Mouse (Mus musculus): ENCODE measurements around the gene Cdc6. TPM values are rescaled to one million over a fixed set of nuclear protein-coding genes. Genes with fewer than 3 reads are reported as not detected.

The Cdc6 gene
- total and polyA plus RNA-seq, 2 experiments from 2014 or later = 1.4 to 4.2 TPM

GRCm38 (mm10) chr11:98929503-98929902 lies 21.9 kb downstream of the Cdc6 start:
- H3K4me3 ChIP-seq (ENCODE audit: low read depth, low read length) = no peak overlapping the region
- no peaks in the 10 kb centered on the region for H3K36me3 ChIP-seq (replicated peaks; ENCODE audit: control insufficient read depth, insufficient read depth, low read length)
- no peaks in the 10 kb centered on the region for H3K9me3 ChIP-seq (replicated peaks; ENCODE audit: control insufficient read depth, low read length)
- TF ChIP-seq CTCF (IDR thresholded peaks at IDR 0.05; ENCODE audit: low read depth) = no peak
- no peak for TF ChIP-seq EP300 (IDR thresholded peaks at IDR 0.05; ENCODE audit: low read depth)
- no peaks in the 10 kb centered on the region for H3K27me3 ChIP-seq (ENCODE audit: control insufficient read depth, insufficient read depth, low read length)
- ATAC-seq (ENCODE audit: insufficient read depth, low read depth) (no peak), DNase-seq (ENCODE audit: low spot score) (no peak)
- peak overlapping the region; percentile 95 for H3K27ac ChIP-seq (ENCODE audit: low read depth)
- H3K4me2 ChIP-seq (ENCODE audit: low read depth, low read length) = peak overlapping the region; percentile 81
- peak overlapping the region; percentile 25 for H3K9ac ChIP-seq (replicated peaks; ENCODE audit: low read depth, low read length)
- H3K4me1 ChIP-seq (ENCODE audit: control insufficient read depth, insufficient read depth) = peaks cover 95% of the 10 kb centered on the region
- 5% methylated on average over 9 of the region's 9 CpGs for WGBS

- H3K9me3 ChIP-seq (replicated peaks; ENCODE audit: control insufficient read depth, low read length) = no peaks in the 10 kb centered on the region
- H3K36me3 ChIP-seq (replicated peaks; ENCODE audit: control insufficient read depth, insufficient read depth, low read length) = no peaks in the 10 kb centered on the region
- peaks cover 90% of the 10 kb centered on the region for H3K4me1 ChIP-seq (ENCODE audit: control insufficient read depth, insufficient read depth)
- 0 out of 2 replicates have a peak overlapping the region, but pooled peaks have one; percentile 25 for H3K9ac ChIP-seq (replicated peaks; ENCODE audit: low read depth, low read length)
- no peak overlapping the region for H3K4me2 ChIP-seq (ENCODE audit: low read depth, low read length)
- peak; percentile 31 for DNase-seq (ENCODE audit: low spot score)
- no peaks in the 10 kb centered on the region for H3K27me3 ChIP-seq (ENCODE audit: control insufficient read depth, insufficient read depth, low read length)
- 12% methylated on average over 7 of the region's 7 CpGs for WGBS
- no peak for ATAC-seq (ENCODE audit: insufficient read depth, low read depth)
- H3K4me3 ChIP-seq (ENCODE audit: low read depth, low read length) = no peak overlapping the region
- peak overlapping the region; percentile 95 for H3K27ac ChIP-seq (ENCODE audit: low read depth)
- TF ChIP-seq CTCF (IDR thresholded peaks at IDR 0.05; ENCODE audit: low read depth) (no peak), EP300 (IDR thresholded peaks at IDR 0.05; ENCODE audit: low read depth) (no peak)
Observed at GRCm38 (mm10) chr11:98930127-98930601, 22.6 kb downstream of the Cdc6 start.

- Histone ChIP-seq H3K36me3 (replicated peaks; ENCODE audit: control insufficient read depth, insufficient read depth, low read length) (no peaks in the 10 kb centered on the region), H3K4me3 (ENCODE audit: low read depth, low read length) (0 out of 2 replicates have a peak overlapping the region, but pooled peaks have one; percentile 0), H3K9ac (replicated peaks; ENCODE audit: low read depth, low read length) (peak overlapping the region; percentile 41), H3K4me1 (ENCODE audit: control insufficient read depth, insufficient read depth) (peaks cover 85% of the 10 kb centered on the region), H3K4me2 (ENCODE audit: low read depth, low read length) (peak overlapping the region; percentile 32; the same call in 1 of the 2 replicates), H3K27me3 (ENCODE audit: control insufficient read depth, insufficient read depth, low read length) (no peaks in the 10 kb centered on the region), H3K27ac (ENCODE audit: low read depth) (peak overlapping the region; percentile 95), H3K9me3 (replicated peaks; ENCODE audit: control insufficient read depth, low read length) (no peaks in the 10 kb centered on the region)
- DNase-seq (ENCODE audit: low spot score) (peak; percentile 75), ATAC-seq (ENCODE audit: insufficient read depth, low read depth) (peak; percentile 68)
- TF ChIP-seq EP300 (IDR thresholded peaks at IDR 0.05; ENCODE audit: low read depth) = peak; percentile 83; the same call in 1 of the 2 replicates
- no peak for TF ChIP-seq CTCF (IDR thresholded peaks at IDR 0.05; ENCODE audit: low read depth)
- 2% methylated on average over 10 of the region's 10 CpGs for WGBS
Observed at GRCm38 (mm10) chr11:98930773-98931512, 23.3 kb downstream of the Cdc6 start.

- ATAC-seq (ENCODE audit: insufficient read depth, low read depth) (no peak), DNase-seq (ENCODE audit: low spot score) (no peak)
- Histone ChIP-seq H3K27ac (ENCODE audit: low read depth) (peak overlapping the region; percentile 95), H3K4me1 (ENCODE audit: control insufficient read depth, insufficient read depth) (peaks cover 83% of the 10 kb centered on the region), H3K36me3 (replicated peaks; ENCODE audit: control insufficient read depth, insufficient read depth, low read length) (no peaks in the 10 kb centered on the region), H3K4me2 (ENCODE audit: low read depth, low read length) (peak overlapping the region; percentile 32), H3K9ac (replicated peaks; ENCODE audit: low read depth, low read length) (peak overlapping the region; percentile 41), H3K9me3 (replicated peaks; ENCODE audit: control insufficient read depth, low read length) (no peaks in the 10 kb centered on the region), H3K4me3 (ENCODE audit: low read depth, low read length) (0 out of 2 replicates have a peak overlapping the region, but pooled peaks have one; percentile 0), H3K27me3 (ENCODE audit: control insufficient read depth, insufficient read depth, low read length) (no peaks in the 10 kb centered on the region)
- TF ChIP-seq CTCF (IDR thresholded peaks at IDR 0.05; ENCODE audit: low read depth) = 0 out of 2 replicates have a peak, but pooled peaks have one; percentile 21
- TF ChIP-seq EP300 (IDR thresholded peaks at IDR 0.05; ENCODE audit: low read depth) = no peak
- WGBS = 10% methylated on average over 7 of the region's 7 CpGs
Observed at GRCm38 (mm10) chr11:98931513-98932292, 24.1 kb downstream of the Cdc6 start.

GRCm38 (mm10) chr11:98932293-98933091 lies 24.9 kb downstream of the Cdc6 start:
- TF ChIP-seq EP300 (IDR thresholded peaks at IDR 0.05; ENCODE audit: low read depth) = no peak
- no peak overlapping the region for H3K4me3 ChIP-seq (ENCODE audit: low read depth, low read length)
- 32% methylated on average over 19 of the region's 19 CpGs for WGBS
- peak overlapping the region; percentile 32 for H3K4me2 ChIP-seq (ENCODE audit: low read depth, low read length)
- DNase-seq (ENCODE audit: low spot score) (no peak), ATAC-seq (ENCODE audit: insufficient read depth, low read depth) (no peak)
- no peaks in the 10 kb centered on the region for H3K27me3 ChIP-seq (ENCODE audit: control insufficient read depth, insufficient read depth, low read length)
- 0 out of 2 replicates have a peak overlapping the region, but pooled peaks have one; percentile 26 for H3K9ac ChIP-seq (replicated peaks; ENCODE audit: low read depth, low read length)
- H3K4me1 ChIP-seq (ENCODE audit: control insufficient read depth, insufficient read depth) = peaks cover 83% of the 10 kb centered on the region
- no peaks in the 10 kb centered on the region for H3K9me3 ChIP-seq (replicated peaks; ENCODE audit: control insufficient read depth, low read length)
- no peaks in the 10 kb centered on the region for H3K36me3 ChIP-seq (replicated peaks; ENCODE audit: control insufficient read depth, insufficient read depth, low read length)
- H3K27ac ChIP-seq (ENCODE audit: low read depth) = peak overlapping the region; percentile 95
